Mouse (Mus musculus): ENCODE measurements around the gene Kdelr1.

Gene Kdelr1

GRCm38 (mm10) chr7:45872624-45873023 is at the start of gene Kdelr1:
Gene Kdelr1, plus strand, starts transcription at chr7:45872772.
- peak; percentile 89 to 91 for DNase-seq

GRCm38 (mm10) chr7:45824598-45824997 is 48.0 kb upstream of the Kdelr1 start, which contains the start of gene Kcnj14:
Gene Kcnj14, minus strand, starts transcription at chr7:45824782.
- no peak for DNase-seq

- DNase-seq = no peak
Measured at GRCm38 (mm10) chr7:45826631-45827030, 45.9 kb upstream of the Kdelr1 start.

GRCm38 (mm10) chr7:45830427-45831127 is 42.0 kb upstream of the Kdelr1 start, which contains the start of gene Grwd1:
Gene Grwd1, minus strand, starts transcription at chr7:45830944.
- peak; percentile 83 to 86 for DNase-seq

- DNase-seq = no peak
Measured at GRCm38 (mm10) chr7:45831128-45831525, 41.4 kb upstream of the Kdelr1 start.

GRCm38 (mm10) chr7:45832428-45832827 is 40.1 kb upstream of the Kdelr1 start:
- DNase-seq = no peak

- no peak for DNase-seq
Measured at GRCm38 (mm10) chr7:45833148-45833790, 39.3 kb upstream of the Kdelr1 start.

GRCm38 (mm10) chr7:45833924-45834323 is 38.6 kb upstream of the Kdelr1 start:
- DNase-seq = no peak

- no peak for DNase-seq
Measured at GRCm38 (mm10) chr7:45842950-45843744, 29.4 kb upstream of the Kdelr1 start.

- DNase-seq = no peak
Measured at GRCm38 (mm10) chr7:45848447-45849027, 24.0 kb upstream of the Kdelr1 start.

GRCm38 (mm10) chr7:45850661-45851060 is 21.9 kb upstream of the Kdelr1 start:
- no peak for DNase-seq

- DNase-seq = no peak
Measured at GRCm38 (mm10) chr7:45853089-45853488, 19.5 kb upstream of the Kdelr1 start.

- peak in 1 of 2 experiments; percentile 48 for DNase-seq
Measured at GRCm38 (mm10) chr7:45856950-45857901, 15.3 kb upstream of the Kdelr1 start.

GRCm38 (mm10) chr7:45859008-45859407 is 13.6 kb upstream of the Kdelr1 start:
- peak; percentile 32 to 56 for DNase-seq

- DNase-seq = no peak
Measured at GRCm38 (mm10) chr7:45862804-45863203, 9.8 kb upstream of the Kdelr1 start.

GRCm38 (mm10) chr7:45864435-45864834 is 8.1 kb upstream of the Kdelr1 start:
- no peak for DNase-seq

- peak; percentile 89 to 93 for DNase-seq
Measured at GRCm38 (mm10) chr7:45865925-45866910, 6.4 kb upstream of the Kdelr1 start.

- no peak for DNase-seq
Measured at GRCm38 (mm10) chr7:45867871-45868270, 4.7 kb upstream of the Kdelr1 start.

- no peak for DNase-seq
Measured at GRCm38 (mm10) chr7:45869107-45869670, 3.4 kb upstream of the Kdelr1 start.

GRCm38 (mm10) chr7:45869787-45870186 is 2.8 kb upstream of the Kdelr1 start:
- peak in 1 of 2 experiments; percentile 13 for DNase-seq
